Mouse (Mus musculus) stomach, postnatal 0 days (tissue): ENCODE measurements at regions not wholly inside any gene's neighbourhood (a gene's known extent, or its start where the extent isn't known, plus 50 kb on each side); places are given as distances from the start of the nearest gene placed in this dataset.
"Not testable (repeated sequence)": the region's sequence is repeated elsewhere in the genome, so short reads cannot be mapped to it uniquely, and the experiment has no call there.

Source experiments
- ATAC-seq: fragments of 200-750 bp; cut with Nextera tagmentation; 2 replicates; pipeline ENCODE4 v1.8.0; 2017; ENCODE audit not compliant: low FRiP score, low TSS enrichment
- DNase-seq: peaks from one replicate; pipeline ENCODE4 v3.0.0-alpha.2; 2016; ENCODE audit warnings: low spot score
- H3K27ac ChIP-seq: fragments of 300-500 bp; sonication (generic); replicated peaks from 2 replicates; pipeline ENCODE4 v1.5.1; 2014; ENCODE audit warnings: mild to moderate bottlenecking, control low read depth
- H3K27me3 ChIP-seq: fragments of 300-500 bp; sonication (generic); 2 replicates; pipeline ENCODE4 v1.6.1; 2014; ENCODE audit warnings: low read length; ENCODE audit not compliant: control insufficient read depth, insufficient read depth
- H3K36me3 ChIP-seq: fragments of 300-500 bp; sonication (generic); 2 replicates; pipeline ENCODE4 v1.6.1; 2014; ENCODE audit warnings: low read length, mixed read lengths; ENCODE audit not compliant: control insufficient read depth, insufficient read depth
- H3K4me1 ChIP-seq: fragments of 300-500 bp; sonication (generic); replicated peaks from 2 replicates; pipeline ENCODE4 v1.6.1; 2014; ENCODE audit warnings: antibody characterized with exemption; ENCODE audit not compliant: control insufficient read depth, insufficient read depth
- H3K4me2 ChIP-seq: fragments of 300-500 bp; sonication (generic); replicated peaks from 2 replicates; pipeline ENCODE4 v1.6.1; 2014; ENCODE audit warnings: low read depth, mild to moderate bottlenecking, control low read depth, moderate library complexity
- H3K4me3 ChIP-seq: fragments of 300-500 bp; sonication (generic); 2 replicates; pipeline ENCODE4 v1.5.1; 2014; ENCODE audit warnings: low read depth, low read length, control low read depth
- H3K9ac ChIP-seq: fragments of 300-500 bp; sonication (generic); 2 replicates; pipeline ENCODE4 v1.6.1; 2014; ENCODE audit warnings: mild to moderate bottlenecking, low read length, control low read depth, mixed read lengths
- H3K9me3 ChIP-seq: fragments of 300-500 bp; sonication (generic); 2 replicates; pipeline ENCODE4 v1.6.1; 2016; ENCODE audit warnings: low read length; ENCODE audit not compliant: control insufficient read depth
- CTCF ChIP-seq: IDR thresholded peaks from 2 replicates; pipeline ENCODE4 v1.5.1; 2016; ENCODE audit warnings: antibody characterized with exemption, low read depth, mild to moderate bottlenecking, moderate library complexity
- EP300 ChIP-seq: optimal IDR thresholded peaks from 2 replicates; pipeline ENCODE3; 2016; ENCODE audit warnings: antibody characterized with exemption
- WGBS: fragments of 180-500 bp; shearing (Covaris S2); extraction: QIAGEN DNeasy Blood & Tissue Kit; methylation state at CpG from one replicate; pipeline ENCODE4 v1.1.7; 2014; 5-methylcytosine and 5-hydroxymethylcytosine counted together

DNA sequence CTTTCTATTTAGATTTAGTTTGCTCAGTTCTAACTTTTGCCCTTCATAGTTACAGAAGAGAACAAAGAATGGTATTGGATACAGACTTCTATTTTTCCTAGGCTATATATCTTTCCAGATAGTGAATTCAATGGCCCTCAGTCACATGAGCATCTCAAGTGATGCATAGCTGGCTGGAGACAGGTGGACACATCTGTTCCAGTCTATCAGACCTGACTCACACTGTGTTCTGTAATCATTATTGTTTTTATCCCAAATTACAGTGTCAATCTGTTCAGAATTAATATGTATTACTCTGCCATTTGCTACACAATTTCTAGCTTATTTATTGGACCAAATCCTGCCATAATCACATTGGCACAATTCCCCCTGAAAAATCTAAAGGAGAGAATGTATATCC, 298.0 kb upstream of the Foxg1 start:
- no peak for TF ChIP-seq CTCF
- no peak for TF ChIP-seq EP300
- H3K4me2 ChIP-seq, result no peak overlapping the region
- no peaks in the 10 kb centered on the region for H3K36me3 ChIP-seq

DNA sequence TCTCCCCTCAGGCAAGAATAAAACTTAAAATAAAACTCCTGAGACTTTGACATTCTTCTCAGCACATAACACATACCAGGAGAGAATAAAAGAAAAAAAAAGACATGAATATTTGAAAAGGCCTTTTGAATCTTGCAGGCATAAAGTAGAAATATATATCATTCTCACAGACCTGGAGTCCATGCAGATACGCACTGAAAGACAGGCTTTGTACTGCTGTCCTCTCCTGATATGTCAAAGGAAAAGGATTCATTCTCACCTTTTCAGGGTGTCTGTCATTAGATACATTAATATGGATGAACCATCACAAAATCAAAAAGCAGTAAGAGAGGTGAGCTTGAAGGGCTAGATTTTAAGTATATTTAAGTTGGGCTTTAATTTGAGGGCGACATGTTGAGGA, 296.4 kb upstream of the Foxg1 start:
- Histone ChIP-seq H3K4me2 (no peak overlapping the region), H3K36me3 (no peaks in the 10 kb centered on the region), H3K27ac (no peak overlapping the region), H3K9ac (no peak overlapping the region), H3K9me3 (no peaks in the 10 kb centered on the region), H3K4me3 (no peak overlapping the region), H3K27me3 (no peaks in the 10 kb centered on the region), H3K4me1 (no peaks in the 10 kb centered on the region)
- DNase-seq, result no peak
- 71% methylated on average over 2 of the region's 2 CpGs for WGBS
- no peak for TF ChIP-seq EP300
- no peak for TF ChIP-seq CTCF
- ATAC-seq, result no peak

More for the DNA sequence above, 298.0 kb upstream of the Foxg1 start:
- H3K9ac ChIP-seq, result no peak overlapping the region
- no peak for ATAC-seq
- no peak for DNase-seq
- H3K27me3 ChIP-seq, result no peaks in the 10 kb centered on the region
- H3K4me1 ChIP-seq, result no peaks in the 10 kb centered on the region
- H3K9me3 ChIP-seq, result no peaks in the 10 kb centered on the region
- H3K4me3 ChIP-seq, result no peak overlapping the region
- H3K27ac ChIP-seq, result no peak overlapping the region

DNA sequence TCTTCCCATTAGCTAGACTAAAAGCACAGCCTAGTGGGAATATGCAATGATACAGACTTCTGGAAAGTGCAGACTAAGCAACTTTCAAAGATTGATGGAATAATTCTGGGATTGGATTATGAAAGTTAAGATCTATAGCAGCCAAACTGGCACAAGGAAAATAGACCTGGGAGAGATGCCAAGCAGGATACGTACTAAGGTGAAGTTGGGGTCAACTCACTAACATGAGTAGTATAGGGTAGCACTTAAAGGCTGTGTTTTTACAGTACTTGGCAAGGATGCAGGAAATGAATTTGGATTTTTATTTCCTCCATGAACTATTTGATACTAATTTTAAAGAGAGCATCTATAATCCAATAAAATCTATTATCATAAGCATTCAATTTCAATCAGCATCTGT, 292.3 kb upstream of the Foxg1 start:
- Histone ChIP-seq H3K4me3 (no peak overlapping the region), H3K9me3 (no peaks in the 10 kb centered on the region), H3K27me3 (no peaks in the 10 kb centered on the region), H3K4me2 (no peak overlapping the region), H3K27ac (no peak overlapping the region), H3K9ac (no peak overlapping the region), H3K4me1 (no peaks in the 10 kb centered on the region), H3K36me3 (no peaks in the 10 kb centered on the region)
- TF ChIP-seq EP300 (no peak), CTCF (no peak)
- ATAC-seq, result no peak
- 55% methylated on average over 1 of the region's 1 CpGs for WGBS
- no peak for DNase-seq

DNA sequence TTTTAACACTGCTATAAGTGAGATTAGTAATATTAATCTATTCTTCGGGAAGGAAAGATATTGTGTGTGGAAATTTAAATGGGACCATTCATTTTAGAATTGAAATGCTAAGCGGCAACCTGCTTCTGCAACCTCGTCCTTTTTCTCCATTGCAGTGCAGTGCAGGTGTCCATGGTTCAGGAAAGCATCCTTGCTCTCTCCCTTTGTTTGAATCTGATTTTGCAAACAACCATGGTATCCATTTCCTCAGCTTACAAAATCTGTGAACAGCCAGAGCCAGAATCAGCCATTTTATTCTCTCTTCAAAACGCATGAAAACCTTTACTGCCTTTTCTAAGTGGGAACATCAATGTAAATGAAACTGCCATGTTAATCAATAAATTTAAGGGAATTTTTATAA, 276.5 kb upstream of the Foxg1 start:
- Histone ChIP-seq H3K27me3 (no peaks in the 10 kb centered on the region), H3K4me1 (no peaks in the 10 kb centered on the region), H3K36me3 (no peaks in the 10 kb centered on the region), H3K9me3 (no peaks in the 10 kb centered on the region), H3K27ac (no peak overlapping the region), H3K4me3 (no peak overlapping the region), H3K4me2 (no peak overlapping the region), H3K9ac (no peak overlapping the region)
- DNase-seq, result no peak
- 57% methylated on average over 4 of the region's 4 CpGs for WGBS
- TF ChIP-seq EP300 (no peak), CTCF (no peak)
- ATAC-seq, result no peak

DNA sequence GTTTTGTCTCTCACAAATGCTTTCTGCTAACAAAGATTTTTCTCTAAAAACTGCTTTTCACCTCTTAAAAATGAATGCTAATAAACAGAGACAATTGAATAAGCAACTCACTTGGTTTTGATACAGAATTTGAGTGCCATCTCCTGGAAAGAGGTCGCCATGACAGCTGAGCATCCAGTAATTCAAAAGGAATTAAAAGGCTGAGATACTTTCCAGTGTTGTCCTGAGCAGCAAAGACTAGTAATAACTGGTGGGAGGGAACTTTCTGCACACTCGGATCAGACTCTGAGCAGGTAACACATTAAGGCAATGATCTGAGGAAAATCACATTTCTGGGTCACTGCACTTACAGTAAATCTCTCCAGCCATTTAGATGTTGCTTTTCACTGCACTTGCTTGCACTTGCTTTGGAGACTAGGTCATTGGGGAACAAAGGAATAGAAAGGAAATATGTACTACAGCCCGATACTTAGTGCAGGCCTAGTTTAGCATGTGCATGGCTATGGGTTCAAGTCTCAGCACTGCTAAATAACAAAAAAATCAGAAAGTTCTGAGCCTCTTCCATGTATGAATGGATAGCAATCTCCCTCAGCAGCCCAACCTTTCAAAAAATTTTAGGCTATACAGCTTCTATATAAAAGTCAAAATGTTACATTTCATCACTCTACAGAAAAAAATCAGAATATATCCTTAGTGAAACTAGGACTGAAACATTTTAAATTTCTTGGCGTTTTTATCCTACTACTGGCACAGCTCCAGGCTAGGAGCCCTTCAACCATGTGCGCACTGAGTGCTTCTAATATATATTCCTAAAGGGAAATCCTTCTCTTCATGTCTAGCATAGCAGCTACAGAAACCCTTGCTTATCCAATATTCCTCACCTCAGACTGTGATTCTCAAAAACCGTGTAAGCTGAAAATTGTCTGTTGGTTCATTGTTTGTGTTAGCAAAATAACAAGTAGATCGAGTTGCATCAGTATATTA, 275.8 kb upstream of the Foxg1 start:
- ATAC-seq, result no peak

DNA sequence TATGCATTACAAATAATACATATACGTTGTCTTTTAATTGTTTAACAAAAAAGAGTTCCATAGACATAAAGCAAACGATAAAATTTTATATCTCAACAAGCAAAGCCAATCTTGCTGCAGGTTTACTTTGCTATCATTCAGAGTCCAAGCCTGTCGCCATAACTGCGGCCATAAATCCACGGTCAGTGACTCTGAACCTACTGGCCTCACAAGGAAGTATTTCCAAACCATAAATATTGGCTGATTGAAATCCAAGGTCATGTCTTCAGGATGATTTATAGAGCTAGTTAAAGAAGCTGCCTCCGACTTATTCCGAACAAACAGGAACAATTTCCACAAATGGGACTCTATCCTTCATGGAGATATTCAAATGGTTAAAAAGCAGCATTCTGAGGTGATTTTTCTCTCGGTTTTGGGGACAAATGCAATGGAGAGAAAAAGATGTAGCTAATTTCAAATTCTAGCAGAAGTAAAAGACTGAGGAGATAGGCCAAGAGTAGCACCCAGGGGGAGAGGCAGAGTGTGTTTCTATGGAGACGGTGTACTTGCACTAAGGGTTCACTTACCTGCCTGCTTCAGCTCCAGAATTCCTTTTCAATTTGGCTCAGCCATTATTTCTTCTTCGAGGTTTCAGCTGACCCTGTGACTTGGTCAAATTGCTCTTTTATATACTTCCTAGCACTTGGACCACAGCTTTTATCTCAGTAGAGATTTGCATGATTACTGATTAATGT, 274.9 kb upstream of the Foxg1 start:
- Histone ChIP-seq H3K9me3 (no peaks in the 10 kb centered on the region), H3K27ac (no peak overlapping the region), H3K4me3 (no peak overlapping the region), H3K27me3 (no peaks in the 10 kb centered on the region), H3K9ac (no peak overlapping the region), H3K36me3 (no peaks in the 10 kb centered on the region), H3K4me1 (no peaks in the 10 kb centered on the region), H3K4me2 (no peak overlapping the region)
- DNase-seq (no peak), ATAC-seq (no peak)
- TF ChIP-seq EP300 (no peak), CTCF (no peak)
- 50% methylated on average over 10 of the region's 10 CpGs for WGBS

More for the DNA sequence above, 275.8 kb upstream of the Foxg1 start:
- H3K4me3 ChIP-seq, result no peak overlapping the region
- no peaks in the 10 kb centered on the region for H3K36me3 ChIP-seq
- H3K27ac ChIP-seq, result no peak overlapping the region
- H3K27me3 ChIP-seq, result no peaks in the 10 kb centered on the region
- H3K4me2 ChIP-seq, result no peak overlapping the region
- no peaks in the 10 kb centered on the region for H3K9me3 ChIP-seq
- TF ChIP-seq CTCF, result peak; percentile 66
- TF ChIP-seq EP300, result no peak
- no peaks in the 10 kb centered on the region for H3K4me1 ChIP-seq
- no peak for DNase-seq
- WGBS, result 41% methylated on average over 7 of the region's 7 CpGs
- no peak overlapping the region for H3K9ac ChIP-seq

DNA sequence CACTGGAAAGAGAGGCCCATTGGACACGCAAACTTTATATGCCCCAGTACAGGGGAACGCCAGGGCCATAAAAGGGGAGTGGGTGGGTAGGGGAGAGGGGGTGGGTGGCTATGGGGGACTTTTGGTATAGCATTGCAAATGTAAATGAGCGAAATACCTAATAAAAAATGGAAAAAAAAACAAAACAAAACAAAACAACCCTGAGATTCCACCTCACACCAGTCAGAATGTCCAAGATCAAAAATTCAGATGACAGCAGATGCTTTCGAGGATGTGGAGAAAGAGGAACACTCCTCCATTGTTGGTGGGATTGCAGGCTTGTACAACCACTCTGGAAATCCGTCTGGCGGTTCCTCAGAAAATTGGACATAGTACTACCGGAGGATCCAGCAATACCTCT, 251.4 kb upstream of the Foxg1 start:
- not testable (repeated sequence) for H3K4me3 ChIP-seq, H3K4me1 ChIP-seq, H3K4me2 ChIP-seq, H3K36me3 ChIP-seq, H3K9me3 ChIP-seq, H3K9ac ChIP-seq, ATAC-seq, H3K27ac ChIP-seq, H3K27me3 ChIP-seq, DNase-seq
- WGBS, result 75% methylated on average over 2 of the region's 7 CpGs
